Mouse (Mus musculus) ES-E14 (cell line): ENCODE data around the gene Trim75. TPM values are rescaled to one million over a fixed set of nuclear protein-coding genes. Genes with fewer than 3 reads are reported as not detected.

Experiments used
- DNase-seq: peaks from one replicate; pipeline ENCODE4 v3.0.0-alpha.2; 2013; ENCODE audit warnings: low read depth, low spot score
- H3K27ac ChIP-seq: 2 replicates; pipeline ENCODE4 v1.5.1; 2012; ENCODE audit warnings: low read depth, mild to moderate bottlenecking, low read length, moderate library complexity, mixed read lengths; ENCODE audit not compliant: poor library complexity, insufficient read depth, severe bottlenecking
- H3K36me3 ChIP-seq: 2 replicates; pipeline ENCODE4 v1.6.1; 2012; ENCODE audit warnings: mild to moderate bottlenecking, low read length, moderate library complexity, mixed read lengths; ENCODE audit not compliant: control insufficient read depth, poor library complexity, insufficient read depth, severe bottlenecking
- H3K4me1 ChIP-seq, 2 experiments: fragments of 150-350 bp in 1 of 2; sonication (generic) in 1 of 2; 2 replicates each; pipeline ENCODE4 v1.6.1; 2012; ENCODE audit warnings: low read length in 2 of 2, mild to moderate bottlenecking in 1 of 2, mixed read lengths in 1 of 2; ENCODE audit not compliant: control insufficient read depth in 2 of 2, insufficient read depth in 2 of 2, poor library complexity in 1 of 2
- H3K4me3 ChIP-seq, 2 experiments: fragments of 150-350 bp in 1 of 2; sonication (generic) in 1 of 2; 2 replicates each; pipeline ENCODE4 v1.5.1; 2012; ENCODE audit warnings: low read length in 2 of 2, low read depth in 1 of 2, mild to moderate bottlenecking in 1 of 2, mixed read lengths in 1 of 2; ENCODE audit not compliant: insufficient read depth in 1 of 2, poor library complexity in 1 of 2, severe bottlenecking in 1 of 2
- H3K9ac ChIP-seq: 2 replicates; pipeline ENCODE4 v1.6.1; 2012; ENCODE audit warnings: low read depth, mild to moderate bottlenecking, low read length, mixed read lengths; ENCODE audit not compliant: poor library complexity, insufficient read depth, severe bottlenecking
- H3K9me3 ChIP-seq: fragments of 150-350 bp; sonication (generic); 2 replicates; pipeline ENCODE4 v1.6.1; 2012; ENCODE audit warnings: low read depth, mild to moderate bottlenecking, low read length; ENCODE audit not compliant: control insufficient read depth, insufficient read depth
- CHD2 ChIP-seq: IDR thresholded peaks from 2 replicates; pipeline ENCODE4 v1.6.1; 2014; ENCODE audit warnings: mild to moderate bottlenecking, low read depth, low read length, inconsistent platforms
- HCFC1 ChIP-seq: IDR thresholded peaks from 2 replicates; pipeline ENCODE4 v1.6.1; 2012; ENCODE audit warnings: low read length, inconsistent platforms, borderline replicate concordance; ENCODE audit not compliant: insufficient read depth
- MAFK ChIP-seq: IDR thresholded peaks from 2 replicates; pipeline ENCODE4 v1.6.1; 2014; ENCODE audit warnings: mild to moderate bottlenecking, low read depth, low read length, inconsistent platforms; ENCODE audit not compliant: insufficient read depth
- ZC3H11A ChIP-seq: IDR thresholded peaks from 2 replicates; pipeline ENCODE4 v1.6.1; 2012; ENCODE audit warnings: low read depth, mild to moderate bottlenecking, inconsistent platforms, low read length, borderline replicate concordance
- ZNF384 ChIP-seq: IDR thresholded peaks from 2 replicates; pipeline ENCODE4 v1.6.1; 2012; ENCODE audit warnings: low read depth, low read length, inconsistent platforms
- in situ Hi-C, 2 experiments: fragments of 600-800 bp; cut with MboI; formaldehyde crosslinking; loops; one replicate each; pipeline ENCODE4 v1.15.1; 2025; ENCODE audit warnings: low sequenced_read_pairs in 2 of 2, inconsistent platforms in 1 of 2; ENCODE audit not compliant: unreplicated experiment in 2 of 2
- total RNA-seq: library from RNA; depleted of rRNA; stranded (reverse); fragments of 300-350 nt; gene quantifications from 2 replicates; pipeline ENCODE4 v1.2.3, GENCODE M21; 2012; rRNA removed

Trim75 gene
- total RNA-seq: 0.18 and 0.32 TPM in 2 replicates

DNA sequence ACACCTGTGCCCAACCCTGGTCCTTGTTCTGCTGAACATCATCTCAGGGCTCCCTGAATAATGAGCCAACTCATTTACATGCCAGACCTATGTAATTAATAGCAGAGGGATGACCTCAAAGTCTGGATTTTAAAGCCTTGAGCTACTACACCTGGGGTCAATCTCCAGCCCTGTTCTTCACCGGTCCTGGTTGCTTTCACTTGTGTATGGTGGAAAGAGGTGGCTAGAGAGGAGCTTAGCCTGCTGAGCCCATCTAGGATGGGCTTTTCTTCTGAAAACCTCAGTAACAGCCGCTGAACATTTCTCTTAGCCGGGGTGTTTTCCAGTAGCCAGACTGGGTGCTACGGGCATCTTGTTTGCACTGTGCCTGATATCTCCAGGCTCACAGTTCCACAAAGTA lies at the start of gene Trim75:
Gene Trim75 (minus strand): TSS at position 101 of the 400 bp plus-strand sequence.
- no peak for DNase-seq
- no peak for TF ChIP-seq HCFC1
- no peak for TF ChIP-seq MAFK
- TF ChIP-seq CHD2: no peak
- in situ Hi-C loops: no loop called here
- no peaks in the 10 kb centered on the region for H3K36me3 ChIP-seq
- no peak within 1 kb of the TSS for H3K4me3 ChIP-seq
- H3K9ac ChIP-seq: no peak within 1 kb of the TSS
- peaks cover 0 to 2% of the 10 kb centered on the region in 2 experiments; a peak in 1 of 4 replicates for H3K4me1 ChIP-seq
- no peaks in the 10 kb centered on the region for H3K9me3 ChIP-seq
- no peak within 1 kb of the TSS for H3K27ac ChIP-seq

DNA sequence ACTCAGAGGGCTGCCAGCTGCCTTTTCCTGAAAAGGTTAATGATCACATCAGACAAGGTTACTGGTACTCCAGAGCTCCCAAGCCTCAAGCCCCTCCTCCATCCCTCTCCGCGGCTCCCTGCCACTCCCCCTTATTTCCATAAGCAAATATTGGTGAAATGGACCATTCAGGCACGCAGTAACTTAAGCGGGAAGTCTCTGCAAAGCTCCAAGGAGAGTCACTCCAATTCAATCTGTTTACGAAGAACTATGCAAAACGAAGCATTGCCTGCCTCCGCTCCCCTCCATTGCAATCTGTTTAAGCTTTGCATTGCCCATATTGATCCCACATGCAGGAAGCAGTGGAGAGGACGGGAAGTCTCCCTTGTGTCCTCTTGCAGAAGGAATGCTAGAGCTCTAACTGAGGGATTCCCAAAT lies 49.5 kb upstream of the Trim75 start, which contains the start of gene Apela:
Gene Apela (minus strand): TSS at position 220 of the 417 bp plus-strand sequence.
- no peak for DNase-seq
- in situ Hi-C loops: no loop called here
- Histone ChIP-seq H3K4me1 (peaks cover 8 to 16% of the 10 kb centered on the region in 2 experiments), H3K9me3 (no peaks in the 10 kb centered on the region), H3K36me3 (no peaks in the 10 kb centered on the region), H3K27ac (no peak within 1 kb of the TSS), H3K4me3 (peak within 1 kb of the TSS; percentile 63 to 66), H3K9ac (no peak within 1 kb of the TSS)
- TF ChIP-seq HCFC1: no peak; the same call in 1 of the 2 replicates
- TF ChIP-seq ZC3H11A: no peak
- no peak for TF ChIP-seq ZNF384
- no peak for TF ChIP-seq MAFK
- TF ChIP-seq CHD2: no peak

DNA sequence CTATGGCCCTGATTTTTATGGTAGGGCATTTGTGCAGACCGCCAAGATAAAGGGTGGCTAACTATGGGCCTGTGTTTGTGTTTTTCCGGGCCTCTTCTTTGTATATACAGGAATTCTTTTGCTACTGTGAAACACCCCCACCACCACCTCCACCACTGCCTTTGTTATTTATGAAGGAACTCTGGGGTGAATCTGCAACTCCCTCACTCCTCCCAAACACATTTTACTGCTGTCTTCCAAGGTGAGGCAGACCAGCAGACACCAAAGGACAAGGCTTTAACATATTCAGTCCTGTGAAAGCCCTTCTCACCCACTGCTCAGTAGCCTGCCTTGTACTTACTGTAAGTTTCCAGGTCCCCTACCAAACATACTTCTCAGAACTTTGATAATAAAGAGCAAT lies 46.5 kb upstream of the Trim75 start:
- Histone ChIP-seq H3K9me3 (no peaks in the 10 kb centered on the region), H3K4me1 (peaks cover 8 to 16% of the 10 kb centered on the region in 2 experiments), H3K9ac (no peak overlapping the region), H3K27ac (peak overlapping the region; percentile 57; the same call in 1 of the 2 replicates), H3K36me3 (peaks cover 2% of the 10 kb centered on the region; the same call in 1 of the 2 replicates), H3K4me3 (peak overlapping the region; percentile 6 to 33; a peak in 3 of 4 replicates)
- TF ChIP-seq CHD2 (no peak), MAFK (no peak), HCFC1 (no peak), ZC3H11A (no peak), ZNF384 (no peak)
- in situ Hi-C loops: no loop called here
- DNase-seq: no peak

DNA sequence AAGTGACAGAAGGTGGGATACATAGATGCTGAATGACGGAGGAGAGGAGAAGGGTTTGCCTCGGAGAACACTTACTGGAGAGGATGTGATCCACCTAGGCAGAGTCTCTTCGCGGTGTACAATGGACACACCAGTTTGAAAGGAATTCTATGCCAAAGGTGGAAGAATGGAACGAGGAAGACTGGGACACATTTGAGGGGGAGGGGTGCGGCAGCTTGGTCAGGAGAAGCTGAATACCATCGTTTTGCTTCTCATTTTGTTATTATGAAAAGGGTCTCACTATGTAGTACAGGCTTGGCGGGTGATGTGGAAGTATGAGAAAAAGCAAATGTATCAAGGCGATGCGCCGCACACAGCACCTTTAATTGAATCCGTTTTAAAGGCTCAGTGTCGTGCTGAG lies 45.4 kb upstream of the Trim75 start:
- DNase-seq: no peak
- in situ Hi-C loops: no loop called here
- TF ChIP-seq MAFK (no peak), HCFC1 (no peak), ZC3H11A (no peak)
- Histone ChIP-seq H3K9ac (no peak overlapping the region; the same call in 1 of the 2 replicates), H3K9me3 (no peaks in the 10 kb centered on the region), H3K4me3 (no peak overlapping the region; a peak in 1 of 4 replicates), H3K4me1 (peaks cover 8 to 16% of the 10 kb centered on the region in 2 experiments), H3K36me3 (peaks cover 2% of the 10 kb centered on the region; the same call in 1 of the 2 replicates), H3K27ac (no peak overlapping the region; the same call in 1 of the 2 replicates)

DNA sequence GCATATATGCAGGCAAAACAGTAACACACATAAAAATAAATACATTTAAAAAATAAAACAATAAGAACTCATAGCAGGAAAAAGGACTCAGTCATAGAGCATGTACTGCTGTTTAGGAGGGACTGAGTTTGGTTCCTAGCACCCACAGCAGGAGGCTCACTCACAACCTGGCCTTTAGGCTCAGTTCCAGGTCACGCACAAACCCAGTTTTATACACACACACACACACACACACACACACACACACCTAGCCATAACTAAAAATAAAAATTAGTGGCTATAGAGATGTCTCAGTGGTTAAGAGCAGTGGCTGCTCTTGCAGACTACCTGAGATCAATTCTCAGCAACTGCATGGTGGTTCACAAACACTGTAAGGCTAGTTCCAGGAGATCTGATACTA lies 44.5 kb upstream of the Trim75 start:
- Histone ChIP-seq H3K4me3 (no peak overlapping the region), H3K4me1 (peaks cover 8 to 16% of the 10 kb centered on the region in 2 experiments), H3K36me3 (peaks cover 3% of the 10 kb centered on the region; the same call in 1 of the 2 replicates), H3K27ac (no peak overlapping the region), H3K9me3 (no peaks in the 10 kb centered on the region), H3K9ac (no peak overlapping the region)
- no peak for DNase-seq
- in situ Hi-C loops: no loop called here
- TF ChIP-seq CHD2 (no peak), ZNF384 (no peak), MAFK (no peak), HCFC1 (no peak), ZC3H11A (no peak)
